Mouse (Mus musculus) MEL (cell line): ENCODE measurements around the gene Itgb8.

Source experiments
- CTCF ChIP-seq, 3 experiments: IDR thresholded peaks in 2 of 3; conservative IDR thresholded peaks in 1 of 3; 2 replicates each; pipeline ENCODE4 v1.5.1; 2011 to 2012; ENCODE audit warnings: low read length in 3 of 3, low read depth in 2 of 3, mild to moderate bottlenecking in 2 of 3, improper control_type of control experiment in 1 of 3, inconsistent platforms in 1 of 3, mixed read lengths in 1 of 3, moderate library complexity in 1 of 3; ENCODE audit not compliant: control insufficient read depth in 1 of 3, insufficient read depth in 1 of 3, poor library complexity in 1 of 3, severe bottlenecking in 1 of 3
- E2F4 ChIP-seq: IDR thresholded peaks from 2 replicates; pipeline ENCODE4 v1.6.1; 2011; ENCODE audit warnings: low read depth, low read length, improper control_type of control experiment, borderline replicate concordance
- ELF1 ChIP-seq: IDR thresholded peaks from 2 replicates; pipeline ENCODE4 v1.6.1; 2014; ENCODE audit warnings: low read depth, mild to moderate bottlenecking, inconsistent platforms, low read length, improper control_type of control experiment, moderate library complexity
- EP300 ChIP-seq, 2 experiments: IDR thresholded peaks; 2 replicates each; pipeline ENCODE4 v1.6.1; 2011; ENCODE audit warnings: improper control_type of control experiment in 2 of 2, low read length in 2 of 2, low read depth in 1 of 2, mild to moderate bottlenecking in 1 of 2
- GABPA ChIP-seq: IDR thresholded peaks from 2 replicates; pipeline ENCODE4 v1.6.1; 2012; ENCODE audit warnings: low read depth, mild to moderate bottlenecking, inconsistent platforms, low read length, improper control_type of control experiment, moderate library complexity
- HCFC1 ChIP-seq: IDR thresholded peaks from 2 replicates; pipeline ENCODE4 v1.6.1; 2012; ENCODE audit warnings: low read depth, mild to moderate bottlenecking, inconsistent platforms, low read length, improper control_type of control experiment, moderate library complexity
- NRF1 ChIP-seq: IDR thresholded peaks from 2 replicates; pipeline ENCODE4 v1.6.1; 2014; ENCODE audit warnings: low read depth, mild to moderate bottlenecking, inconsistent platforms, low read length, improper control_type of control experiment, moderate library complexity; ENCODE audit not compliant: poor library complexity, insufficient read depth, severe bottlenecking
- UBTF ChIP-seq: IDR thresholded peaks from 2 replicates; pipeline ENCODE4 v1.6.1; 2012; ENCODE audit warnings: low read depth, mild to moderate bottlenecking, inconsistent platforms, low read length, improper control_type of control experiment, moderate library complexity, borderline replicate concordance; ENCODE audit not compliant: insufficient read depth
- USF1 ChIP-seq: IDR thresholded peaks from 2 replicates; pipeline ENCODE4 v1.6.1; 2014; ENCODE audit warnings: low read depth, mild to moderate bottlenecking, inconsistent platforms, low read length, improper control_type of control experiment, moderate library complexity
- ZNF384 ChIP-seq: IDR thresholded peaks from 2 replicates; pipeline ENCODE4 v1.6.1; 2012; ENCODE audit warnings: low read depth, mild to moderate bottlenecking, inconsistent platforms, low read length, improper control_type of control experiment

- TF ChIP-seq EP300 (IDR thresholded peaks at IDR 0.05; ENCODE audit: low read depth in 1 of 2, low read length in 2 of 2) (no peak), GABPA (no peak), UBTF (no peak), CTCF (IDR thresholded peaks at IDR 0.05 in 2 of 3, conservative IDR thresholded peaks at IDR 0.05 in 1 of 3; ENCODE audit: control insufficient read depth in 1 of 3, insufficient read depth in 1 of 3, low read depth in 2 of 3, low read length in 3 of 3, poor library complexity in 1 of 3, severe bottlenecking in 1 of 3) (no peak), USF1 (no peak), E2F4 (no peak), ELF1 (no peak), HCFC1 (no peak), ZNF384 (no peak), NRF1 (no peak)
Measured at GRCm38 (mm10) chr12:119195145-119195544, 43.5 kb downstream of the Itgb8 start.
